Mouse (Mus musculus) heart, postnatal 0 days (tissue): Measurements from ENCODE around the gene Socs3. TPM values are rescaled to one million over a fixed set of nuclear protein-coding genes. Genes with fewer than 3 reads are reported as not detected.
A peak's percentile ranks its signal among the peaks of the same experiment; 100 is the strongest.

ENCODE experiments used
- ATAC-seq: fragments of 200-750 bp; cut with Nextera tagmentation; 2 replicates; pipeline ENCODE4 v1.8.0; 2017; ENCODE audit warnings: low read depth, moderate number of reproducible peaks, moderate library complexity; ENCODE audit not compliant: insufficient read depth
- DNase-seq: peaks from one replicate; pipeline ENCODE4 v3.0.0-alpha.2; 2016; ENCODE audit warnings: low spot score
- H3K27ac ChIP-seq: fragments of 300-500 bp; sonication (generic); 2 replicates; pipeline ENCODE4 v1.5.1; 2014; ENCODE audit warnings: low read depth, mild to moderate bottlenecking
- H3K27me3 ChIP-seq: fragments of 300-500 bp; sonication (generic); 2 replicates; pipeline ENCODE4 v1.6.1; 2014; ENCODE audit warnings: low read length, mixed read lengths; ENCODE audit not compliant: control insufficient read depth, insufficient read depth
- H3K36me3 ChIP-seq: fragments of 300-500 bp; sonication (generic); replicated peaks from 2 replicates; pipeline ENCODE4 v1.6.1; 2014; ENCODE audit warnings: low read length, mixed read lengths; ENCODE audit not compliant: control insufficient read depth, insufficient read depth
- H3K4me1 ChIP-seq: fragments of 300-500 bp; sonication (generic); 2 replicates; pipeline ENCODE4 v1.6.1; 2014; ENCODE audit warnings: antibody characterized with exemption; ENCODE audit not compliant: control insufficient read depth, insufficient read depth
- H3K4me2 ChIP-seq: fragments of 300-500 bp; sonication (generic); 2 replicates; pipeline ENCODE4 v1.6.1; 2014; ENCODE audit warnings: low read depth, mild to moderate bottlenecking, low read length, moderate library complexity
- H3K4me3 ChIP-seq: fragments of 300-500 bp; sonication (generic); 2 replicates; pipeline ENCODE4 v1.5.1; 2014; ENCODE audit warnings: low read depth, low read length
- H3K9ac ChIP-seq: fragments of 300-500 bp; sonication (generic); replicated peaks from 2 replicates; pipeline ENCODE4 v1.6.1; 2014; ENCODE audit warnings: low read depth, low read length, mixed read lengths
- H3K9me3 ChIP-seq: fragments of 300-500 bp; sonication (generic); replicated peaks from 2 replicates; pipeline ENCODE4 v1.6.1; 2016; ENCODE audit warnings: low read length; ENCODE audit not compliant: control insufficient read depth
- CTCF ChIP-seq: IDR thresholded peaks from 2 replicates; pipeline ENCODE4 v1.5.1; 2016; ENCODE audit warnings: antibody characterized with exemption, control low read depth, low read depth
- EP300 ChIP-seq: IDR thresholded peaks from 2 replicates; pipeline ENCODE4 v1.6.1; 2016; ENCODE audit warnings: antibody characterized with exemption, low read depth
- WGBS: fragments of 180-500 bp; shearing (Covaris S2); extraction: QIAGEN DNeasy Blood & Tissue Kit; methylation state at CpG from one replicate; pipeline ENCODE4 v1.1.7; 2014; 5-methylcytosine and 5-hydroxymethylcytosine counted together
- polyA plus RNA-seq: library from polyadenylated mRNA; unstranded; fragments of >200 nt; fragmentation: Nextera tagmentation; extraction: Ambion mirVana; gene quantifications from 2 replicates; pipeline ENCODE4 v1.2.1, GENCODE M21; 2015
- total RNA-seq: library from RNA; depleted of rRNA; stranded (reverse); fragments of >200 nt; gene quantifications from 2 replicates; pipeline ENCODE4 v1.2.3, GENCODE M21; 2014; ENCODE audit warnings: low replicate concordance

Socs3 gene
- total and polyA plus RNA-seq, 2 experiments from 2014 or later = 4.0 to 5.7 TPM

DNA sequence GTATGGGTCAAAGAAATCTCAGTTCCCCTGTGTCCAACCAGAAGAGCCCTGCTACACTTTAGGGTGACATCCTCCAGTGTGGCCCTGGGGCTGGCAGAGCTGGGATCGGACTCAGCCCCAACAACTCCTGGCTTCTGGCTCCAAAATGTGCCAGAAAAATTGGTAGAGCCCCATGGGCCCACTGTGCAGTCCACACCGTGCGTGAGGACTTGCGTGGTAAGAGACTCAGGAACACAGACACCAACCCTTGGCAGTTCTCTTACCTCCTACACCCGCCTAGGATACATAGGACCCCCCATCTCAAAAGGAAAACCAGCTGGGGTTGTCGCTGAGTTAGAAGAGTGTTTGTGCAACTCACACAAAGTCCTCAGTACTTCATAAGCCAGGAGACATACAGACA lies 29.0 kb downstream of the Socs3 start:
- ATAC-seq (no peak), DNase-seq (no peak)
- H3K4me1 ChIP-seq = peaks cover 15% of the 10 kb centered on the region
- H3K9ac ChIP-seq = no peak overlapping the region
- no peak overlapping the region for H3K4me3 ChIP-seq
- H3K27me3 ChIP-seq = no peaks in the 10 kb centered on the region
- H3K27ac ChIP-seq = no peak overlapping the region
- no peaks in the 10 kb centered on the region for H3K9me3 ChIP-seq
- 93% methylated on average over 6 of the region's 6 CpGs for WGBS
- H3K4me2 ChIP-seq = no peak overlapping the region
- TF ChIP-seq EP300 (no peak), CTCF (no peak)
- H3K36me3 ChIP-seq = no peaks in the 10 kb centered on the region

DNA sequence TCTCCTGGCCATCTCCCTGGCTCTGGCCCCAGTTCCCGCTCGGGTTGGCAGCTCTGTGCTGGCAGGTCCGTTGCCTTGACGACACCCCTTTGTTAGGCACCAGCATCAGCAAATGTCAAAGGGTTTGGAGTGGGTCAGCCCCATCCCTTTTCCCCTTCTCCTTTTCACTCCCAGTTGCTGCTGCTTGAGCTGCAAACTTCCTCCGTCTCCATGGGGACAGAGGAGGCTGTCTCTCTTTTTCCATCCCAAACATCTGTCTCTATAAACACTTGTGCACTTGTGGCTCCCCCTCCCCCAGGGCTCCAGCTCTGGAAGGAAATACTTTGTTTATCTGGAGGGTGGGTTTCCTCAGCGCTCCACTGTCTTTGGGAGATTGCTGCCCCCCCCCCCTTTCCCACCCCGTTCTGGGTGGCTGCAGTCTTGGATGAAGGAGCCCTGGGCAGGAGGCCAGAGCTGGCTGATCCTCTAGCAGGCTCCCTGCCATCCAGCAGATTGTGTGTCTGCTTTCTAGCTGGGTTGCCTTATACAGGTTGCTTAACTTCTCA lies 30.0 kb downstream of the Socs3 start:
- TF ChIP-seq EP300 = peak; percentile 66
- TF ChIP-seq CTCF = no peak
- H3K9me3 ChIP-seq = no peaks in the 10 kb centered on the region
- DNase-seq = peak; percentile 76
- no peak overlapping the region for H3K4me2 ChIP-seq
- 5% methylated on average over 7 of the region's 7 CpGs for WGBS
- no peaks in the 10 kb centered on the region for H3K36me3 ChIP-seq
- no peak overlapping the region for H3K4me3 ChIP-seq
- ATAC-seq = peak; percentile 59
- H3K27me3 ChIP-seq = no peaks in the 10 kb centered on the region
- no peak overlapping the region for H3K9ac ChIP-seq
- peaks cover 25% of the 10 kb centered on the region for H3K4me1 ChIP-seq
- peak overlapping the region; percentile 47 for H3K27ac ChIP-seq

DNA sequence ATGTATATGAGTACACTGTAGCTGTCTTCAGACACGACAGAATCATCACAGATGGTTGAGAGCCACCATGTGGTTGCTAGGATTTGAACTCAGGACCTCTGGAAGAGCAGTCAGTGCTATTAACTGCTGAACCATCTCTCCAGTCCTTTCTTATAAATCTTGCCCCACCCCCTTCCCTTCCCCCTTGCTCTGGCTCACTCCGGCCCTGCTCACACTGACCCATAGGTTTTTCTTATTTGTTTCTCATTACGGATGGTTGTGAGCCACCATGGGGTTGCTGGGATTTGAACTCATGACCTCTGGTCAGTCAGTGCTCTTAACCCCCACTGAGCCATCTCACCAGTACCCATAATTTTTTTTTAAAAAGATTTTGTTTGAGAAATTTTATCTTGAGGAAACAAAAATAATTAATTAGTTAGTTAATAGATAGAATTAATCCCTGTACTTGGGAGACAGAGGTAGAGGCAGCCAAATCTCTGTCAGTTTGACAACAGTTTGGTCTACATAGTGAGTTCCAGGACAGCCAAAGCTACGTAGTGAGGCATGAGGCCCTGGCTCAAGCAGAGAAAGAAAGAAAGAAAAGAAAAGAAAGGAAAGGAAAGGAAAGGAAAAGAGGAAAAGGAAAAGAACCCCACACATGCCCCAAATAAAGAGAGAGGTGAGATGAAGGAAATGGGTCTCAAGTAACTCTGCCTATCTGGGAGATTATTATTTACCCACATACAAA lies 30.7 kb downstream of the Socs3 start:
- H3K27me3 ChIP-seq = no peaks in the 10 kb centered on the region
- H3K27ac ChIP-seq = no peak overlapping the region

DNA sequence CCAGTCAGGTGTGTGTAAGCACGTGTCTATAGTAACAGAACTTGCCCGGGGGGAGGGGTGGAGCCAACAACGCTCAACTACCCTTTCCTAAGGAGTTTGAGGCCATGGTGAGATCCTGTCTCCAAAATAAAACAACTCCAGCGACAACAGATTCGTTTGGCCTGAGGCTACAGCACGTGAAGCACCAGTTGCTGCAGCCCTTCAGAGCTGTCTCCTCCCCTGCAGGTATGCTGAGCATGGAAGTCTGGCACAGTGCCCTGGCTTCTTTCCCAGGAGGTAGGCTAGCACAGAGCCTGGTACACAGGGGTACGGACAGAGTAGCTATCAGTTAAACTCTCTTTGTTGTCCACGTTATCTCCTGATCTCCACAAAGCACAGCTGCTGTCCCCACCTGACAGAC lies 33.6 kb downstream of the Socs3 start:
- Histone ChIP-seq H3K4me3 (no peak overlapping the region), H3K9me3 (no peaks in the 10 kb centered on the region), H3K9ac (no peak overlapping the region), H3K27me3 (no peaks in the 10 kb centered on the region), H3K4me1 (peaks cover 32% of the 10 kb centered on the region), H3K27ac (peak overlapping the region; percentile 54), H3K4me2 (peak overlapping the region; percentile 12; the same call in 1 of the 2 replicates), H3K36me3 (no peaks in the 10 kb centered on the region)
- DNase-seq (peak; percentile 58), ATAC-seq (peak; percentile 66)
- TF ChIP-seq EP300 = no peak
- TF ChIP-seq CTCF = no peak
- 11% methylated on average over 8 of the region's 8 CpGs for WGBS

More for the DNA sequence above, 30.7 kb downstream of the Socs3 start:
- DNase-seq = no peak
- H3K36me3 ChIP-seq = no peaks in the 10 kb centered on the region
- no peak for ATAC-seq
- H3K4me2 ChIP-seq = no peak overlapping the region
- H3K4me1 ChIP-seq = peaks cover 25% of the 10 kb centered on the region
- no peak overlapping the region for H3K4me3 ChIP-seq
- H3K9me3 ChIP-seq = no peaks in the 10 kb centered on the region
- TF ChIP-seq CTCF (no peak), EP300 (no peak)
- no peak overlapping the region for H3K9ac ChIP-seq
- 64% methylated on average over 4 of the region's 4 CpGs for WGBS

DNA sequence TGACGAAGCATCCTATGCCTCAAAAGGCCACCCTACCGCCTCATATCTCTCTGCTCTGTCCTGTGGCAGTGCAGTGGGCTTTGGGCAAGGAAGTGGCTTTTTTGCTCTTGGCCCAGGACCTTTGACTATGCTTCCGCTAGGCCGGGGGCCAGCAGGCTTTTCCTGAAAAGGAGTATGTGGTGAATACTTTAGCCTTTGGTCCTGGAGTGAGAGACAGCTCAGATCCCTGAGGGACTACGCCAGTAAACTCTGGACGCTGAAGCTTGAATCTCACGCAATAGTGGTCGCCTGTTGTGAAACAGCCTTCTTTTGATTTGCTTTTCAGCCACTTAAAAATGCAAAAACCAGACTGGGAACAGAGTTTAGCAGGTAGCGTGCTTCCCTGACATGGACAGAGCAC lies 34.2 kb downstream of the Socs3 start:
- Histone ChIP-seq H3K27ac (peak overlapping the region; percentile 54), H3K4me3 (no peak overlapping the region), H3K9me3 (no peaks in the 10 kb centered on the region), H3K9ac (no peak overlapping the region), H3K27me3 (peaks cover 3% of the 10 kb centered on the region), H3K4me1 (peaks cover 32% of the 10 kb centered on the region), H3K4me2 (0 out of 2 replicates have a peak overlapping the region, but pooled peaks have one; percentile 12), H3K36me3 (no peaks in the 10 kb centered on the region)
- no peak for TF ChIP-seq CTCF
- TF ChIP-seq EP300 = no peak
- 50% methylated on average over 9 of the region's 9 CpGs for WGBS
- ATAC-seq (no peak), DNase-seq (no peak)
